Mouse (Mus musculus): ENCODE measurements at regions not wholly inside any gene's neighbourhood (a gene's known extent, or its start where the extent isn't known, plus 50 kb on each side); places are given as distances from the start of the nearest gene placed in this dataset.
"Not testable (repeated sequence)": the region's sequence is repeated elsewhere in the genome, so short reads cannot be mapped to it uniquely, and the experiment has no call there.

- DNase-seq, result no peak
Measured at GRCm38 (mm10) chr4:101366905-101367679, 52.0 kb upstream of the Ak4 start.

GRCm38 (mm10) chr4:101365299-101365698, 53.8 kb upstream of the Ak4 start:
- DNase-seq, result no peak

- no peak for DNase-seq
Measured at GRCm38 (mm10) chr4:101364716-101365115, 54.4 kb upstream of the Ak4 start.

GRCm38 (mm10) chr4:101363231-101363630, 55.8 kb upstream of the Ak4 start:
- DNase-seq, result not testable (repeated sequence)

DNA sequence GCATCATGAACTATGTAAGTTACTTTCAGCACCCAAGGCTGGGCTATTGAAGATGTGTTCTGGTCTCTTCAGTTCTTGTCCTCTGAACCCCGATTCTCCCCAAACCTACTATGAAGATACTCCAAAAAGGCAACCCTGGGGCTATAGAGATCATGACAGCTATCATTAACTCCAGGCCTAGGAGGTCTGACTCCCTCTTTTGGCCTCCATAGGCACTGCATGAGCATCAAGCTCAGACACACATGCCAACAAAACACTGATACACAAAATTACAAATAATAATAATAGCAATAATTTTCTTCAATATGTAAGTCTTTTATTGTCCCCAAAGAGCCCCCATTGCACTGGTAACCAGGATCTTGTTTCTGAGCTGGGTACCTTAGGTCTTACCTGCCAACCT, 57.3 kb upstream of the Ak4 start:
- no peak for DNase-seq

- no peak for DNase-seq
Measured at GRCm38 (mm10) chr4:101360296-101360695, 58.8 kb upstream of the Ak4 start.

- DNase-seq, result no peak
Measured at GRCm38 (mm10) chr4:101359119-101359518, 60.0 kb upstream of the Ak4 start.

DNA sequence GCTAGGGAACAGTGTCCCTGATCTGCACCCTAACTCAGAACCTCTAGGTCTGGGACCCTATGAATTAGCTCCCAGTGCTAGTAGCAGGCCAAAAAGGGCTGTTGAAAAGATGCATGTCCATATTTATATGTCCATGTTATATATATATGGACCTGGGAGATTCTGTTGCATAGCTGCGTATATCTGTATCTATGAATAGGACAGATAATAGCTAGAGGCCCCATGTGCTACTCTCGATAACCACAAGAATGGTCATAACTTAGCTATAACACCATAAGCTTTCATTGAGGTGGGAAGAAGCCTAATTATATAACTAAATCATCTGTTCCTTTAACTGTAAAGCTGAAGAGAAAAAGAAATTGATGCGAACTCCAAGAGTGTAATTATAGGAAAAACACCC, 60.6 kb upstream of the Ak4 start:
- no peak for DNase-seq

GRCm38 (mm10) chr4:101357923-101358322, 61.2 kb upstream of the Ak4 start:
- no peak for DNase-seq

- DNase-seq, result no peak
Measured at GRCm38 (mm10) chr4:101356954-101357891, 61.9 kb upstream of the Ak4 start.

DNA sequence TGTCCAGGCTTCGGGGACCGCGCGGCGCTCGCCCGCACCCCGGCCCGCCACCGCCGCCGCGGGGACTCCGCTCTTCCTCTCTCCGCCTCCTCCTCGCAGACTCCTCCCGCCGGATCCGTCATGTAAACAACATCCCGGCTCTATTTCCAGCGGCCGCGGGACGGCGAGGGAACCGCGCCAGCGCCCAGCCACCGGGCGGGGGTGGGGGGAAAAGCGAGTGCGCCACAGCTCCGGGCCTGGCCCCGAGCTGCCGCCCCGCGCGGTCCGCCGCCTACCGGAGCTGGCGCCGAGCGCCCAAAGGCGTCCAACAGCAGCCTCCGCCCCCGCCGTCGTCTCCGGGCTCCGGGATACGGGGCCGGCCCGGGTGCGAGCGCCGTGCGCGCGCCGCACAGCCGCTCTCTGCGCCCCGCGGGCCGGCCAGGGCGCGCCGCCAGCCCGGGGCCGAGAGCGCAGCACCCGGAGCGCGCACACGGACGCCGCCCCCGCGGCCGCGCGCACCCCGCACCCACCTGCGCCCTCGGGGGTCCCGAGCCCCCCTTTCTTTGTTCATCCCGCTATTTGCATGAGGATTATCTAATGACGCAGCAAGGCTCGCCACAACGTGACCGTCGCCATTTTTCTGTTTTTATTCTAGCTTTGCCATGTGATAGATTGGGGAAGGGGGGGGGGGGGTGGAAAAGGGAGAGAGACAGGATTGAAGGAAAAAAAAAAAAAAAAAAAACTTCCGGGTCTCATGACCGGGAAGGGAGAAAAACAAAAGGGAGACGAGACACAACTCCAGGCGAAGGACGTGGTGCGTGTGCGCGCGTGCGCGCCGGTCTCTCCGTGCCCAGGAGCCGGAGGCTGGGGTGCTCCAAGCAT, 62.8 kb upstream of the Ak4 start:
- peak; percentile 82 to 84 for DNase-seq

GRCm38 (mm10) chr4:101355431-101356092, 63.5 kb upstream of the Ak4 start:
- DNase-seq, result peak in 1 of 2 experiments; percentile 30

DNA sequence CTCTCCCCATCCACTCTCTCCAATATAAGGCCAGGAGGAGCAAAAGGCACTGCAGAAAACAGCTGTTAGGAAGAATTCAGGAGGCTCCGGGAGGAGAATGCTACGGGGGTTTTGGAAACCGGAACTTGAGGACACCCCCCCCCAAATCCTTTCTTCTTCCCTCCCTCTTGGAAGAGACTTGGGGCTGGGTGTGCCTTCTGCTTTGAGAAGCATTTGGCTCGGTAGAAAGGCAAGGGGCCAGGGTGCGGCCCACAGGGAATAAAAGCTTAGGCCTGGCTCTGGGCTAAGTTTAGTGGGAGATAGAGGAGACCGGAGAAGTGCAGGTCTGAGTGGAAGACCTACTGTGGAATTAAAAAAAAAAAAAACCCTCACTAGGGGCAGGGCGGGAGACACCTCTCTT, 64.1 kb upstream of the Ak4 start:
- DNase-seq, result no peak

GRCm38 (mm10) chr4:101354086-101354855, 64.8 kb upstream of the Ak4 start:
- DNase-seq, result no peak

GRCm38 (mm10) chr4:101352178-101352577, 66.9 kb upstream of the Ak4 start:
- DNase-seq, result no peak

DNA sequence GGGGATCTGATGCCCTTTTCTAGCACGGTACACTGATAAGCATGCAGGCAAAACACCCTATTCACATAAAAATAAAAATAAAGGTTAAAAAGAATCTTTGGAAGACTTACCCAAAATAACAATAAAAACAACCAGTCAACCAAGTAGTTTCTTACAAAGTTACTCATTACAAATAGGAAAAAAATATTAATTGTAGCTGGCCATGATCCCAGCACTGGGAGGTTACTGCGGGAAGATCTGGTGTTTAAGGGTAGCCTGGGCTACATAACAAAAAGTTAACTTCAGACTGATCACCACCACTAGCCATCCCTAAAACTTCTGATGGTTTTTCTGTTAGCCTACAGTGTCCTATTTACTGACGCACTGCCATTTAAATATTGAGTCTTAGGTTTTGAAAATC, 67.4 kb upstream of the Ak4 start:
- no peak for DNase-seq

GRCm38 (mm10) chr4:101350656-101351055, 68.4 kb upstream of the Ak4 start:
- no peak for DNase-seq

DNA sequence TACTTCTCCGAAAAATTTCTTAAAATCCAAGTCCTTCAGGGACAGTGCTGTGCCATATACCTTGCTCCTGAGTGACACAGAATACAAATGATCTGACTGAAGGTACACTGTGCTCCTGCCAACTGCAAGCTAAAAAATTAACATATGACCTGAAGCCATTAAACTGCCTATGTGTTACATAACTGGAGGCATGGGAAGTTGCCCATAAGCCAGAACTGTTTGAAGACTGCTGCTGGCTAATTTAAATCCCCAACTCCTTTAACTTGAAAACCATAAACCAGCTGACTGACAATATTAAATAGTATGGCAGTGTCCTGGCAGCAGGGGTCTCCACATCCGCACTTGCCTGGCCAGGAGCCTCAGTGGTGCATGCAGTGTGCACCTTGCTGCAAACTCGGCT, 68.9 kb upstream of the Ak4 start:
- no peak for DNase-seq

- peak in 1 of 2 experiments; percentile 30 for DNase-seq
Measured at GRCm38 (mm10) chr4:101349413-101349812, 69.7 kb upstream of the Ak4 start.

- DNase-seq, result no peak
Measured at GRCm38 (mm10) chr4:101347309-101347708, 71.8 kb upstream of the Ak4 start.

DNA sequence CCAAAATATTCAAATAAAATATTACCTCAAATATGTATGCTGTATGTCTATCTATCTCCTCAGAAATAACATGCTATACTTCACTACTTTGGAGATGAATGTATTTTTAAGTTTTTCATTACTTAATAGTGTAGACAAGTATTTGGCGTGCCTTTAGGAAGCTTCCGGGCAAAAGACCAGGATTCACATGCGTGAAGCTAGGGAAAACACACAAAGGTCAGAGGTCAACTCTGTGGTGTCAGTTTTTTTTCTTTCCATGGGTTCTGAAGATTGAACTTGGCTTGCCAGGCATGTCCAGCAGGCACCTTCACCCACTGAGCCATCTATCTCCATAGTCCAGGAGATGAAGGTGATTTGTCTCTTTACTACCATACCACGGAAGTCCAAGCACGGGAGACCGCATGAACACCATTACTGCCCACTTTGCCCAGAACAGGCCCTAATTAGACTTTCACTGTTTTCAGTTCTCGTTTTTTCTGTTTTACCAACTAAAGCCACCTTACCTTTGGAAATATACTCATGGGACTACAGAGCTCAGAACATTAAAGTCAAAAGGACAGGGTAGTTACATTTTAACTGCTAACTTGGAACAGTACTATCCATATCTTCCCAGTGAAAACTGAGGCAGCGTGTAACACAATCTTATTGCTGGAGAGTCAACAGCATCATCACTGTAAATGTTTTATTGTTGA, 76.9 kb upstream of the Ak4 start:
- no peak for DNase-seq
